ENCODE assay signal across 21 mouse cellular contexts in the genomic region with DNA sequence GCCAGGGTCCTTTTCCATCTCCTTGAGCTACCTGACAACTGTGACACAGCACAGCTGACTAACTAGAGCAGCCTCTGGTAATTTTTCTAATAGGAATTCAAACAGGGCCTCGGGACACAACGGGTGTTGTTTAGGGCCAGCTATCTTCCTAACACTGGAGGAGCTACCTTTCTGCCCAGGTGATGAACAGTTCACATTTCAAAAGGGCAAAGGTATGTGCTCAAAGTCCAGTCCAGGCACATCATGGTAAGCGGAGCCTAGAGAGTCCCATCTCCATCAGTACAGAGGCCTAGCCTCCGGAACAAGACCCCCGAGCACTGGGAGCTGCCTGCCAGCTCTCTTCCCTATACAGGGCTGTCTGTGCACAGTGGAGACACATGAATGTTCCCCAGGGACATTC.
DNase-seq lines count a peak whose midpoint lies in the region; ATAC-seq and TF ChIP-seq lines count a peak whose summit lies in the region.
"Had no signal": no experiment of that assay in that cellular context is flagged by ENCODE, and none has a peak within 500 bp of the region (broad histone marks: within the 10 kb centered on the region; RNA-seq: fewer than 3 reads in every experiment).

No protein-coding gene starts in this region.

- no peak overlapping the region for H3K4me2 ChIP-seq in stomach, embryonic 15.5 days
- H3K4me2 ChIP-seq: forebrain, embryonic 15.5 days; lung, embryonic 15.5 days; midbrain, embryonic 12.5 days; neural tube, embryonic 13.5 days had no signal

- intact Hi-C loops in heart, adult 2 months (cut with DNase I): loop anchor here (2.0 kb wide), 1 partner anchor 66 kb away; no protein-coding TSS in a partner anchor
- intact Hi-C loops in heart, postnatal 25 days (cut with DNase I): no loop called here

- peak in 1 of 2 experiments; percentile 26 for DNase-seq in heart, adult 2 months
- DNase-seq in heart, postnatal 25 days (ENCODE audit: low spot score): no peak
- DNase-seq in kidney, adult 9 months: peak; percentile 44
- DNase-seq in kidney, adult 18-20 months: no peak
- no peak for DNase-seq in embryonic facial prominence, embryonic 10.5 days (ENCODE audit: low spot score)
- DNase-seq in lung, postnatal 10 days: no peak
- DNase-seq: adrenal gland, postnatal 10 days; cerebellum, adult 8-10 months; cerebellum, postnatal 25 days; liver; thymus, adult 18-20 months; thymus, postnatal 25 days had no signal

- no peak for ATAC-seq in stomach, embryonic 15.5 days (ENCODE audit: insufficient read depth, low FRiP score, low read depth)
- ATAC-seq: forebrain, embryonic 15.5 days; hindbrain, embryonic 16.5 days; Patski had no signal

- peaks cover under 1% of the 10 kb centered on the region for H3K36me3 ChIP-seq in heart, adult 2 months (ENCODE audit: control insufficient read depth, insufficient read depth, low read length)
- H3K36me3 ChIP-seq in embryonic facial prominence, embryonic 10.5 days (replicated peaks): peaks cover 5% of the 10 kb centered on the region; the same call in 1 of the 2 replicates
- no peaks in the 10 kb centered on the region for H3K36me3 ChIP-seq in stomach, embryonic 15.5 days
- H3K36me3 ChIP-seq: forebrain, embryonic 15.5 days; heart, embryonic 10.5 days; lung, embryonic 15.5 days; midbrain, embryonic 12.5 days; neural tube, embryonic 13.5 days had no signal

- H3K27ac ChIP-seq in heart, adult 2 months: peak overlapping the region; percentile 60
- 0 out of 2 replicates have a peak overlapping the region, but pooled peaks have one; percentile 5 for H3K27ac ChIP-seq in embryonic facial prominence, embryonic 10.5 days (replicated peaks)
- peak overlapping the region; percentile 2; the same call in 1 of the 2 replicates for H3K27ac ChIP-seq in stomach, embryonic 15.5 days
- H3K27ac ChIP-seq: forebrain, embryonic 10.5 days; forebrain, embryonic 15.5 days; heart, embryonic 10.5 days; lung, embryonic 15.5 days; midbrain, embryonic 12.5 days; neural tube, embryonic 13.5 days had no signal

- H3K27me3 ChIP-seq in heart, adult 2 months (ENCODE audit: control insufficient read depth, insufficient read depth, low read length): no peaks in the 10 kb centered on the region
- no peaks in the 10 kb centered on the region for H3K27me3 ChIP-seq in embryonic facial prominence, embryonic 10.5 days (replicated peaks; ENCODE audit: low read depth, poor library complexity, severe bottlenecking)
- H3K27me3 ChIP-seq in stomach, embryonic 15.5 days (replicated peaks): no peaks in the 10 kb centered on the region
- H3K27me3 ChIP-seq: forebrain, embryonic 15.5 days; lung, embryonic 15.5 days; midbrain, embryonic 12.5 days; neural tube, embryonic 13.5 days; Patski had no signal

- peak overlapping the region; percentile 56 for H3K9ac ChIP-seq in heart, adult 2 months (ENCODE audit: low read depth, low read length)
- no peak overlapping the region for H3K9ac ChIP-seq in stomach, embryonic 15.5 days
- H3K9ac ChIP-seq: forebrain, embryonic 15.5 days; lung, embryonic 15.5 days; midbrain, embryonic 12.5 days; neural tube, embryonic 13.5 days had no signal

- 83% methylated on average over 5 of the region's 5 CpGs for WGBS in heart, adult 2 months
- WGBS in embryonic facial prominence, embryonic 10.5 days: 85% methylated on average over 5 of the region's 5 CpGs
- WGBS in stomach, embryonic 15.5 days: 78% methylated on average over 5 of the region's 5 CpGs

- H3K4me1 ChIP-seq in heart, adult 2 months (ENCODE audit: control insufficient read depth, insufficient read depth, low read length): peaks cover 21% of the 10 kb centered on the region
- H3K4me1 ChIP-seq in embryonic facial prominence, embryonic 10.5 days: peaks cover 32% of the 10 kb centered on the region
- peaks cover 21% of the 10 kb centered on the region for H3K4me1 ChIP-seq in stomach, embryonic 15.5 days
- H3K4me1 ChIP-seq: midbrain, embryonic 12.5 days had no signal

- peak overlapping the region; percentile 19 for H3K4me3 ChIP-seq in heart, adult 2 months
- H3K4me3 ChIP-seq in embryonic facial prominence, embryonic 10.5 days: no peak overlapping the region
- no peak overlapping the region for H3K4me3 ChIP-seq in stomach, embryonic 15.5 days (replicated peaks)
- H3K4me3 ChIP-seq: forebrain, embryonic 10.5 days; forebrain, embryonic 15.5 days; heart, embryonic 10.5 days; lung, embryonic 15.5 days; midbrain, embryonic 12.5 days; neural tube, embryonic 13.5 days had no signal

- peaks cover 4% of the 10 kb centered on the region for H3K79me2 ChIP-seq in heart, adult 2 months (replicated peaks; ENCODE audit: control insufficient read depth, insufficient read depth, low read length)

- TF ChIP-seq POLR2A in heart, adult 2 months (IDR thresholded peaks at IDR 0.05; ENCODE audit: insufficient read depth, low read depth, low read length): no peak

- H3K9me3 ChIP-seq in embryonic facial prominence, embryonic 10.5 days: no peaks in the 10 kb centered on the region
- no peaks in the 10 kb centered on the region for H3K9me3 ChIP-seq in stomach, embryonic 15.5 days
- H3K9me3 ChIP-seq: forebrain, embryonic 10.5 days; forebrain, embryonic 15.5 days; heart, embryonic 10.5 days; lung, embryonic 15.5 days; midbrain, embryonic 12.5 days; neural tube, embryonic 13.5 days had no signal

- TF ChIP-seq CTCF in heart, adult 2 months (IDR thresholded peaks at IDR 0.05): no peak

- TF ChIP-seq EP300 in heart, adult 2 months (IDR thresholded peaks at IDR 0.05; ENCODE audit: insufficient read depth, low read depth, low read length): no peak

Comparison
In these comparisons a context has a peak if more than half of its experiments do, and no peak if none do; other contexts are left out.
1. H3K27ac ChIP-seq: peak in every context shown above with its lines; median percentile 60 in heart, adult 2 months; 5 in embryonic facial prominence, embryonic 10.5 days; 2 in stomach, embryonic 15.5 days.